Mouse (Mus musculus): Measurements from ENCODE around the gene Kdm6a. TPM values are rescaled to one million over a fixed set of nuclear protein-coding genes. Genes with fewer than 3 reads are reported as not detected.

Kdm6a gene
- total RNA-seq, 2 experiments from 2014 or later = 42.9 to 52.4 TPM

DNA sequence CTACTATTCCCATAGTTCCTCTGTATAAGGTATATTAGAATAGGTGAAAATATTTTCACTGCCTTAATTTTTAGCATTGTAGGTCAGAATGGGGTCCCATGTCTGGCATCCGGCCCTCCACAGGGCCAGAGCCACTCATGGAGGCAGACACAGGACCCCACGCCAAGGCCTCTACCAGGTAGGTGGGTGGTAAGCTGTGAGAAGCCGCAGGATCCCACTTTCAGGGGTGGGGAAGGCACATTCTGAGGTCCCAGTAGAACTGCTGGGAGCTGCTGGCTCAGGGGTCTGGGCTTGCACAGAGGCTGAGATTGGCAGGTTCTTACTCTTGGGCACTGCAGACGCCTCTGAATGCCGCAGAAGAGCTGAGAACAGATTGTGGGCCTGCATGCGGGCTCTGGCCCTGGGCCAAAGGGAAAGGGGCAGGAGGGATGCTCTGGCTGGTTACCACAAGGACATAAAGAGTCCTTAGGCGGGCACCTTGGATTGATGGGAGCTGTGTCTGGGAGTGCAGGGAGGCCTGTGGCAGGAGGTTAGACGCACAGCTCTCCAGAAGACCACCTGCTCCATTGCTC is 95.9 kb downstream of the Kdm6a start:
- no peak for DNase-seq (ENCODE audit: extremely low spot score in 1 of 2, low spot score in 2 of 2)
- intact Hi-C loops (cut with DNase I) = loop anchor here (10.0 kb wide), 1 partner anchor 1364 kb away; no protein-coding TSS in a partner anchor

DNA sequence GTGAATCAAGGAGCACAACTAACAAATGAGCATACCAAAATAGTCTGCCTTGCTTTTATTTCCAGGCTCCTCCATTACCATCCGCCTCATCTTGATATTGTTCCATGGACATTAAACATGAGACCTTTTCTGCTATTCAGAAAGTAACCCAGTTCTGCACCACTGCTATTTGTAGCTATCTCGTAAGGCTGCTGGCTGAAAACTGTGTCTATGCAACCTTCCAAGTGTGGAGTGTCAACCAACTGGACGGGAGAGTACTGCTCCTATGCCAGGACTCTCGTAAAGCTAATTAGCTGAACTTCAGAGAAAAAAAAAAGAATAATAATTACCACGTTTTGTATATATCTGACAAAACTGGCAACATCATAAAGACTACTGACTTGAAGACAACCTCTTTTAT is 116.2 kb downstream of the Kdm6a start:
- intact Hi-C loops (cut with DNase I) = no loop called here
- no peak for DNase-seq (ENCODE audit: extremely low spot score in 1 of 2, low spot score in 2 of 2)

DNA sequence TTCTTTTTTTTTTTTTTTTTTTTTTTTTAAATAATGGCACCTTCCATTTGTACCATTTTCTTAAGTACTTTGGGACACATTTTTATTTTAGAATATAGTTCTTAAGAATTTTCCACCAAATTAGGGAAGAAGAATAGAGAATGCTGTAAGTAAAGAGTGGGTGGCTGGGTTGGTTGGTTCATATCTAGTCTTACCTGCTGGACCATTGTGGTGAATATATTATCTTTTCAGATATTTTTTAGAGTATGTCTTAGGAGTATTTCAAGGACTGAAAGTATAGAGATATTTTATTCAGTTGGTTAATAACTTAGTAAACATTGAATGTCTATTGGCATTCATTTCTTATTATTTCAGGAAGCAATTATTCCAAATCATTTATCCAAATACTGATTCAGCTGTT is 117.8 kb downstream of the Kdm6a start:
- DNase-seq (ENCODE audit: extremely low spot score in 1 of 2, low spot score in 2 of 2) = no peak
- intact Hi-C loops (cut with DNase I) = no loop called here

Other genes with a start within 250 kb of the Kdm6a start
- not detected for gene Dusp21, start 16.7 kb upstream of the Kdm6a start, total RNA-seq (2021)